Mouse (Mus musculus) heart, embryonic 14.5 days (tissue): Measurements from ENCODE around the gene Olfr292. TPM values are rescaled to one million over a fixed set of nuclear protein-coding genes. Genes with fewer than 3 reads are reported as not detected.

Experiments used
- ATAC-seq: fragments of 200-750 bp; cut with Nextera tagmentation; 2 replicates; pipeline ENCODE4 v1.8.0; 2017; ENCODE audit warnings: low read depth, moderate TSS enrichment; ENCODE audit not compliant: insufficient number of reproducible peaks, insufficient read depth, low FRiP score
- H3K27ac ChIP-seq, 2 experiments: fragments of 200-500 bp in 1 of 2; fragments of 300-500 bp in 1 of 2; sonication (generic) in 1 of 2; replicated peaks in 1 of 2; 2 replicates each; pipeline ENCODE4 v1.5.1; 2012 to 2014; ENCODE audit warnings: low read depth in 2 of 2, low read length in 2 of 2, control low read depth in 1 of 2, mild to moderate bottlenecking in 1 of 2, mixed read lengths in 1 of 2; ENCODE audit not compliant: control insufficient read depth in 1 of 2, insufficient read depth in 1 of 2
- H3K27me3 ChIP-seq: fragments of 300-500 bp; sonication (generic); 2 replicates; pipeline ENCODE4 v1.6.1; 2014; ENCODE audit warnings: mild to moderate bottlenecking, low read length, control low read depth; ENCODE audit not compliant: control insufficient read depth, insufficient read depth
- H3K36me3 ChIP-seq: fragments of 300-500 bp; sonication (generic); 2 replicates; pipeline ENCODE4 v1.6.1; 2014; ENCODE audit warnings: mild to moderate bottlenecking, control low read depth, low read length, mixed read lengths; ENCODE audit not compliant: control insufficient read depth, insufficient read depth
- H3K4me1 ChIP-seq, 2 experiments: fragments of 200-500 bp in 1 of 2; fragments of 300-500 bp in 1 of 2; sonication (generic) in 1 of 2; 2 replicates each; pipeline ENCODE4 v1.6.1; 2012 to 2014; ENCODE audit warnings: low read length in 2 of 2, control low read depth in 1 of 2, mixed read lengths in 1 of 2; ENCODE audit not compliant: control insufficient read depth in 2 of 2, insufficient read depth in 2 of 2
- H3K4me2 ChIP-seq: fragments of 300-500 bp; sonication (generic); 2 replicates; pipeline ENCODE4 v1.6.1; 2014; ENCODE audit warnings: mild to moderate bottlenecking, low read length
- H3K4me3 ChIP-seq, 2 experiments: fragments of 200-500 bp in 1 of 2; fragments of 300-500 bp in 1 of 2; sonication (generic) in 1 of 2; 2 replicates each; pipeline ENCODE4 v1.5.1; 2012 to 2014; ENCODE audit warnings: low read length in 2 of 2, mild to moderate bottlenecking in 2 of 2, control low read depth in 1 of 2, low read depth in 1 of 2, moderate library complexity in 1 of 2; ENCODE audit not compliant: control insufficient read depth in 1 of 2, insufficient read depth in 1 of 2
- H3K9ac ChIP-seq: fragments of 300-500 bp; sonication (generic); 2 replicates; pipeline ENCODE4 v1.6.1; 2014; ENCODE audit warnings: mild to moderate bottlenecking, low read length
- H3K9me3 ChIP-seq: fragments of 300-500 bp; sonication (generic); 2 replicates; pipeline ENCODE4 v1.6.1; 2016; ENCODE audit warnings: low read length, control low read depth; ENCODE audit not compliant: control insufficient read depth
- WGBS: fragments of 180-500 bp; shearing (Covaris S2); extraction: QIAGEN DNeasy Blood & Tissue Kit; methylation state at CpG from one replicate; pipeline ENCODE4 v1.1.7; 2014; 5-methylcytosine and 5-hydroxymethylcytosine counted together
- polyA plus RNA-seq: library from polyadenylated mRNA; unstranded; fragments of >200 nt; fragmentation: Nextera tagmentation; extraction: Ambion mirVana; gene quantifications from 2 replicates; pipeline ENCODE4 v1.2.1, GENCODE M21; 2014

Olfr292 gene
- polyA plus RNA-seq: not detected in 2 replicates

DNA sequence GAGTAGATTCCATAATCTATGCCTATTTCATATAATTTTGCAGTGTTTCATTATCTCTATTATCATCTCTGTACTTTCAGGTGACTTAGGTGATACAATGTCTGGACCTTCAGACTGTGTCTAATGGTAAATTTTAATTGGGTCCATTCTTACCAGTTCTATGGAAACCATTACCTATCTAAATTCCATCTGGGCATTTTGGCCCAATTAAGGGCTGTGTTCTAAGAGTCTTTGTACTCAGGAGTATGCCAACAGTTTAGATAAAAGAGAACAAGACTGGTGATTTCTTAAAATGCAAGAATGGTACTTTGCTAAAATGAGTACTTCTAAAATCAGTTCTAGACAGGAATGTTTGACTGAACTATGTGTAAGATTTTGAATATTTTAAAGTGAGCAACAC is at the start of gene Olfr292:
TSS of gene Olfr292 (plus strand) at position 301 of the 400 bp plus-strand sequence.
- H3K9ac ChIP-seq: no peak within 1 kb of the TSS
- H3K9me3 ChIP-seq: no peaks in the 10 kb centered on the region
- no peak within 1 kb of the TSS for H3K4me2 ChIP-seq
- no peak for ATAC-seq
- no peaks in the 10 kb centered on the region for H3K27me3 ChIP-seq
- no peaks in the 10 kb centered on the region for H3K36me3 ChIP-seq
- no peaks in the 10 kb centered on the region for H3K4me1 ChIP-seq
- H3K4me3 ChIP-seq: no peak within 1 kb of the TSS
- no peak within 1 kb of the TSS for H3K27ac ChIP-seq

DNA sequence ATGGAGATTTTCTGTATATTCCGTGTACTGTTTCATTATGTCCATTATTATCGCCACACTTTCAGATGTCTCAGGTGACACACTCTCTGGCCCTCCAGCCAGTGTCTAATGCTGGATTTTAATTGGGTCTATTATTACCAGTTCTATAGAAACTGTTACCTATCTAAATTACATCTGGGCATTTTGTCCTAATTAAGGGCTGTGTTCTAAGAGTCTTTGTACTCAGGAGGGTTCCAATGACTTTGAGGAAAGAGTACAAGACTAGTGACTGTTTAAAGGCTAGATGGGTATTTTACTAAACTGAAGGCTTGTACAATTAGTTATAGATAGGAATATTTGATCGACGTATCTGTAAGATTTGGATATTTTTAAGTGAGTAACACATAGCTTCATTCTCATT is 39.4 kb upstream of the Olfr292 start, which contains the start of gene Olfr293:
TSS of gene Olfr293 (plus strand) at position 301 of the 400 bp plus-strand sequence.
- Histone ChIP-seq H3K4me2 (no peak within 1 kb of the TSS), H3K27me3 (no peaks in the 10 kb centered on the region), H3K27ac (no peak within 1 kb of the TSS), H3K4me3 (no peak within 1 kb of the TSS), H3K9me3 (no peaks in the 10 kb centered on the region), H3K4me1 (no peaks in the 10 kb centered on the region), H3K36me3 (no peaks in the 10 kb centered on the region), H3K9ac (no peak within 1 kb of the TSS)
- WGBS: 92% methylated on average over 4 of the region's 4 CpGs
- ATAC-seq: no peak

DNA sequence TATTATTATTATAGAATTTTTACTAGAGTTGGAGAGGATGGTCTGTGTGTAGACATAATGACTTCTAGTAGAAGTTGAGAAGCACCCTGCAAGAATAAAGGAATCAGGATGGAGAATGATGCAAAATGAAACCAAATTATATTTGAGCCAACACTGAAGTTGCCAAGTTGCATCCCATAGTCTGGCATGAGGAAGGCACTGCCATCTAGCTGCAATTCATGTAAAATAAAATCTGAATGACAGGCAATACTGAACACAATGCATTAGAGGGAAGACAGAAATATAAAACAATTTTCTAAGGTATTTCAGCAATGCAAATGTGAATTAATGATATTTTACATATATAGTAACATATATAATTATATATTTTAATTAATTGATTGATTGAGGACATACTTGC is 36.9 kb downstream of the Olfr292 start:
- no peak for ATAC-seq
- no peaks in the 10 kb centered on the region for H3K9me3 ChIP-seq
- no peaks in the 10 kb centered on the region for H3K27me3 ChIP-seq
- no peaks in the 10 kb centered on the region for H3K36me3 ChIP-seq
- no peaks in the 10 kb centered on the region for H3K4me1 ChIP-seq
- no peak overlapping the region for H3K27ac ChIP-seq
- H3K4me3 ChIP-seq: no peak overlapping the region
- H3K4me2 ChIP-seq: no peak overlapping the region
- no peak overlapping the region for H3K9ac ChIP-seq

Other genes starting within 250 kb of the Olfr292 start
- gene Olfr299, start 228.4 kb upstream of the Olfr292 start, polyA plus RNA-seq: not detected in 2 replicates
- gene Olfr298, start 195.8 kb upstream of the Olfr292 start, polyA plus RNA-seq: not detected in 2 replicates
- not detected in 2 replicates for gene Olfr297, start 168.4 kb upstream of the Olfr292 start, polyA plus RNA-seq
- not detected in 2 replicates for gene Olfr295, start 104.5 kb upstream of the Olfr292 start, polyA plus RNA-seq
- gene Olfr294, start 71.7 kb upstream of the Olfr292 start, polyA plus RNA-seq: not detected in 2 replicates
- gene Olfr293, start 39.3 kb upstream of the Olfr292 start, polyA plus RNA-seq: not detected in 2 replicates
- 0.15 TPM in 1 of 2 replicates, not detected in the other for gene Folh1, start 87.6 kb downstream of the Olfr292 start, polyA plus RNA-seq
- not detected in 2 replicates for gene Vmn2r77, start 106.7 kb downstream of the Olfr292 start, polyA plus RNA-seq
- gene Vmn2r78, start 226.8 kb downstream of the Olfr292 start, polyA plus RNA-seq: not detected in 2 replicates